Mouse (Mus musculus): ENCODE results near the gene Snx29. TPM values are rescaled to one million over a fixed set of nuclear protein-coding genes. Genes with fewer than 3 reads are reported as not detected.

Snx29 gene
- polyA plus RNA-seq, 1 experiment = 16.0 TPM

- DNase-seq (ENCODE audit: low read depth) = peak; percentile 88
- TF ChIP-seq POLR2A (IDR thresholded peaks at IDR 0.05; ENCODE audit: borderline replicate concordance, extremely low read depth, insufficient read depth, insufficient read length, poor library complexity, severe bottlenecking) (no peak), CTCF (IDR thresholded peaks at IDR 0.05; ENCODE audit: borderline replicate concordance, extremely low read depth, insufficient read depth, insufficient read length) (peak; percentile 96)
These were observed 95.5 kb downstream of the Snx29 start for GRCm38 (mm10) chr16:11418183-11418588.

GRCm38 (mm10) chr16:11420311-11421080 is 97.8 kb downstream of the Snx29 start:
- no peak for DNase-seq (ENCODE audit: low read depth)
- no peak for TF ChIP-seq CTCF (IDR thresholded peaks at IDR 0.05; ENCODE audit: borderline replicate concordance, extremely low read depth, insufficient read depth, insufficient read length)
- TF ChIP-seq POLR2A (IDR thresholded peaks at IDR 0.05; ENCODE audit: borderline replicate concordance, extremely low read depth, insufficient read depth, insufficient read length, poor library complexity, severe bottlenecking) = no peak

GRCm38 (mm10) chr16:11422165-11422564 is 99.5 kb downstream of the Snx29 start:
- DNase-seq (ENCODE audit: low read depth) = no peak
- TF ChIP-seq CTCF (IDR thresholded peaks at IDR 0.05; ENCODE audit: borderline replicate concordance, extremely low read depth, insufficient read depth, insufficient read length) = no peak
- TF ChIP-seq POLR2A (IDR thresholded peaks at IDR 0.05; ENCODE audit: borderline replicate concordance, extremely low read depth, insufficient read depth, insufficient read length, poor library complexity, severe bottlenecking) = no peak

GRCm38 (mm10) chr16:11422889-11423610 is 100.3 kb downstream of the Snx29 start:
- TF ChIP-seq POLR2A (IDR thresholded peaks at IDR 0.05; ENCODE audit: borderline replicate concordance, extremely low read depth, insufficient read depth, insufficient read length, poor library complexity, severe bottlenecking) (no peak), CTCF (IDR thresholded peaks at IDR 0.05; ENCODE audit: borderline replicate concordance, extremely low read depth, insufficient read depth, insufficient read length) (no peak)

GRCm38 (mm10) chr16:11423611-11424297 is 101.0 kb downstream of the Snx29 start:
- TF ChIP-seq CTCF (IDR thresholded peaks at IDR 0.05; ENCODE audit: borderline replicate concordance, extremely low read depth, insufficient read depth, insufficient read length) = peak; percentile 32; the same call in 1 of the 2 replicates
- DNase-seq (ENCODE audit: low read depth) = peak; percentile 59

More at GRCm38 (mm10) chr16:11422889-11423610, 100.3 kb downstream of the Snx29 start:
- DNase-seq (ENCODE audit: low read depth) = no peak

- DNase-seq (ENCODE audit: low read depth) = no peak
- no peak for TF ChIP-seq CTCF (IDR thresholded peaks at IDR 0.05; ENCODE audit: borderline replicate concordance, extremely low read depth, insufficient read depth, insufficient read length)
These were observed 101.9 kb downstream of the Snx29 start for GRCm38 (mm10) chr16:11424568-11425145.

- TF ChIP-seq CTCF (IDR thresholded peaks at IDR 0.05; ENCODE audit: borderline replicate concordance, extremely low read depth, insufficient read depth, insufficient read length) (no peak), POLR2A (IDR thresholded peaks at IDR 0.05; ENCODE audit: borderline replicate concordance, extremely low read depth, insufficient read depth, insufficient read length, poor library complexity, severe bottlenecking) (no peak)
- peak; percentile 24 for DNase-seq (ENCODE audit: low read depth)
These were observed 102.6 kb downstream of the Snx29 start for GRCm38 (mm10) chr16:11425279-11425678.

GRCm38 (mm10) chr16:11426810-11427537 is 104.3 kb downstream of the Snx29 start:
- TF ChIP-seq POLR2A (IDR thresholded peaks at IDR 0.05; ENCODE audit: borderline replicate concordance, extremely low read depth, insufficient read depth, insufficient read length, poor library complexity, severe bottlenecking) = no peak
- no peak for TF ChIP-seq CTCF (IDR thresholded peaks at IDR 0.05; ENCODE audit: borderline replicate concordance, extremely low read depth, insufficient read depth, insufficient read length)
- no peak for DNase-seq (ENCODE audit: low read depth)

- no peak for DNase-seq (ENCODE audit: low read depth)
- TF ChIP-seq CTCF (IDR thresholded peaks at IDR 0.05; ENCODE audit: borderline replicate concordance, extremely low read depth, insufficient read depth, insufficient read length) (no peak), POLR2A (IDR thresholded peaks at IDR 0.05; ENCODE audit: borderline replicate concordance, extremely low read depth, insufficient read depth, insufficient read length, poor library complexity, severe bottlenecking) (no peak)
These were observed 107.1 kb downstream of the Snx29 start for GRCm38 (mm10) chr16:11429784-11430183.

- no peak for DNase-seq (ENCODE audit: low read depth)
- TF ChIP-seq POLR2A (IDR thresholded peaks at IDR 0.05; ENCODE audit: borderline replicate concordance, extremely low read depth, insufficient read depth, insufficient read length, poor library complexity, severe bottlenecking) (no peak), CTCF (IDR thresholded peaks at IDR 0.05; ENCODE audit: borderline replicate concordance, extremely low read depth, insufficient read depth, insufficient read length) (no peak)
These were observed 107.8 kb downstream of the Snx29 start for GRCm38 (mm10) chr16:11430520-11430919.
